Comparison of ENCODE assay signal across 27 mouse cellular contexts in the genomic region with DNA sequence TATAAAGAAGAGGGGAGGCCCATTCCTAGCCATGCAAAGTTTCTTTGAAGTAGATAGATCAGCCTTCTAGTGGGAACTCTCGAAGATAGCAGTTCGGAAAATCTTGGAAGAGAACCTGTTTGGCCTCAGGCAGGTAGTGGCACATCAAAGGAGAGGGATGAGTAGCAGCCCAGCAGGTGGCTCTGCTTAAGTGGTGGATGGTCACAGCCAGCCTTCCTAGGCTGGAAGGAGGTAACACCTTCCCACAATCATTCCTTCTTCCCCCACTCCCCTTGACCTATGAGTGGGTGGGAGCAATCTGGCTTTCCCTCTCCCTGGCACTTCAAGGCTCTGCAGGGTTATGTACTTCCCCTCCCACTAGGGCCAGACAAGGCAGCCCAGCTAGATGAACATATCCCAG.
"Had no signal": no experiment of that assay in that cellular context is flagged by ENCODE, and none has a peak within 500 bp of the region (broad histone marks: within the 10 kb centered on the region; RNA-seq: fewer than 3 reads in every experiment).

No protein-coding gene starts in this region.

- H3K4me3 ChIP-seq: gastrocnemius, adult 2 months; heart, embryonic 10.5 days; heart, embryonic 12.5 days; hindbrain, embryonic 10.5 days; hindbrain, embryonic 12.5 days; intestine, embryonic 15.5 days; kidney, embryonic 15.5 days; limb, embryonic 13.5 days; limb, embryonic 15.5 days; liver, embryonic 12.5 days had no signal

- H3K4me1 ChIP-seq: heart, embryonic 10.5 days; heart, embryonic 12.5 days; hindbrain, embryonic 10.5 days; hindbrain, embryonic 12.5 days; intestine, embryonic 15.5 days; kidney, embryonic 15.5 days; limb, embryonic 13.5 days; limb, embryonic 15.5 days; liver, embryonic 12.5 days had no signal

- ATAC-seq: hindbrain, postnatal 0 days; intestine, embryonic 15.5 days; liver, embryonic 12.5 days had no signal

- DNase-seq: gastrocnemius, adult 2 months; gastrocnemius, postnatal 10 days; gastrocnemius, postnatal 25 days; heart, adult 18-20 months; heart, postnatal 10 days; heart, postnatal 4 days; kidney, adult 11 months; kidney, adult 2 months; kidney, adult 9 months; kidney, postnatal 14 days; kidney, postnatal 36 days; layer of hippocampus, adult 9-11 months; layer of hippocampus, postnatal 36 days; left cerebral cortex, postnatal 4 days had no signal

- H3K27me3 ChIP-seq: heart, embryonic 12.5 days; hindbrain, embryonic 12.5 days; intestine, embryonic 15.5 days; kidney, embryonic 15.5 days; limb, embryonic 13.5 days; limb, embryonic 15.5 days had no signal

- H3K36me3 ChIP-seq: heart, embryonic 10.5 days; heart, embryonic 12.5 days; hindbrain, embryonic 10.5 days; hindbrain, embryonic 12.5 days; intestine, embryonic 15.5 days; kidney, embryonic 15.5 days; limb, embryonic 13.5 days; limb, embryonic 15.5 days; liver, embryonic 12.5 days had no signal

- H3K9ac ChIP-seq: heart, embryonic 12.5 days; hindbrain, embryonic 12.5 days; hindbrain, embryonic 14.5 days; intestine, embryonic 15.5 days; kidney, embryonic 15.5 days; limb, embryonic 13.5 days; limb, embryonic 15.5 days; liver, embryonic 12.5 days; liver, embryonic 14.5 days had no signal

- H3K4me2 ChIP-seq: heart, embryonic 12.5 days; hindbrain, embryonic 12.5 days; hindbrain, embryonic 14.5 days; intestine, embryonic 15.5 days; kidney, embryonic 15.5 days; limb, embryonic 13.5 days; limb, embryonic 15.5 days; liver, embryonic 12.5 days had no signal

- H3K9me3 ChIP-seq: heart, embryonic 10.5 days; heart, embryonic 12.5 days; hindbrain, embryonic 10.5 days; hindbrain, embryonic 12.5 days; intestine, embryonic 15.5 days; kidney, embryonic 15.5 days; limb, embryonic 13.5 days; limb, embryonic 15.5 days; liver, embryonic 12.5 days had no signal

- H3K27ac ChIP-seq: gastrocnemius, adult 2 months; heart, embryonic 10.5 days; hindbrain, embryonic 10.5 days; hindbrain, embryonic 12.5 days; hindbrain, embryonic 14.5 days; hindbrain, postnatal 0 days; intestine, embryonic 15.5 days; kidney, embryonic 15.5 days; kidney, postnatal 0 days; limb, embryonic 13.5 days; limb, embryonic 15.5 days; liver, embryonic 12.5 days; liver, embryonic 14.5 days had no signal
